Comparison of ENCODE assay signal across 9 mouse cellular contexts in the genomic region with DNA sequence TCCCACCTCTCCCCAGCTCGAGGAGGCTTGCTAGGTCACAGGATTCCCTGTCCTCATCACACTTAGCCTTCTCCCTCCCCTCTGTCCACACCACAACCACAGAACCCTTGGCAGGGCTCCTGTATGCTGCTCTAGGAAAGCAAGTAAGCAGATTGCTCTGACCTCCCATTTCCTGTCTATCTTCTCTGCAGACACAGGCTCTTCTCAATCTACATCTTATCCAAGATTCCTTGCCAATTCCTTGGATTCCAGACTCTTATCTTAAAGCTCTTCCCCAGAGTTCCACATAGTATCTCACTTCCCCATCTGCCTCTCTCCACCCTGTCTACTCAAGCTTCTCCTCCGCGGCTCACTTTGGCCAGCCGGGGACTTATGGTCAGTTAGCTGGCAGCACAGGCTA. TPM values are rescaled to one million over a fixed set of nuclear protein-coding genes. Genes with fewer than 3 reads are reported as not detected.
DNase-seq lines count a peak whose midpoint lies in the region; ATAC-seq and TF ChIP-seq lines count a peak whose summit lies in the region.
"Had no signal": no experiment of that assay in that cellular context is flagged by ENCODE, and none has a peak within 500 bp of the region (broad histone marks: within the 10 kb centered on the region; RNA-seq: fewer than 3 reads in every experiment).

No protein-coding gene starts in this region.

- peak; percentile 19 for DNase-seq in lung, adult 2 months
- no peak for DNase-seq in lung, postnatal 25 days (ENCODE audit: low spot score)
- peak; percentile 26 for DNase-seq in fibroblast of lung, adult 2 months (ENCODE audit: low read depth)
- DNase-seq in liver = peak; percentile 18
- DNase-seq in urinary bladder, adult 18-20 months (ENCODE audit: low spot score in 2 of 2) = no peak
- DNase-seq in thymus, postnatal 25 days = no peak

- H3K36me3 ChIP-seq in small intestine, adult 2 months (ENCODE audit: control insufficient read depth, insufficient read depth, low read length) = peaks cover 20% of the 10 kb centered on the region
- H3K36me3 ChIP-seq in midbrain, embryonic 15.5 days (replicated peaks) = peaks cover 16% of the 10 kb centered on the region

- no peak overlapping the region for H3K4me2 ChIP-seq in midbrain, embryonic 15.5 days

- H3K4me1 ChIP-seq in lung, adult 2 months (ENCODE audit: control insufficient read depth, insufficient read depth, low read length) = peaks cover 17% of the 10 kb centered on the region
- H3K4me1 ChIP-seq in small intestine, adult 2 months (ENCODE audit: control insufficient read depth, insufficient read depth, insufficient read length, low read length) = peaks cover 14% of the 10 kb centered on the region; the same call in 1 of the 2 replicates
- H3K4me1 ChIP-seq in midbrain, embryonic 15.5 days = peaks cover 4% of the 10 kb centered on the region

- TF ChIP-seq POLR2A in lung, adult 2 months (IDR thresholded peaks at IDR 0.05; ENCODE audit: borderline replicate concordance, extremely low read depth, low read depth, low read length) = no peak
- no peak for TF ChIP-seq POLR2A in small intestine, adult 2 months (IDR thresholded peaks at IDR 0.05; ENCODE audit: low read depth, low read length)

- H3K27ac ChIP-seq in small intestine, adult 2 months (ENCODE audit: insufficient read depth, low read depth, low read length) = peak overlapping the region; percentile 33
- no peak overlapping the region for H3K27ac ChIP-seq in midbrain, embryonic 15.5 days

- ATAC-seq in midbrain, embryonic 15.5 days (replicated peaks) = no peak
- ATAC-seq: forebrain, embryonic 14.5 days had no signal

- TF ChIP-seq CTCF in lung, adult 2 months (IDR thresholded peaks at IDR 0.05; ENCODE audit: insufficient read depth, low read length) = no peak
- TF ChIP-seq CTCF in small intestine, adult 2 months (IDR thresholded peaks at IDR 0.05; ENCODE audit: extremely low read depth, insufficient read length, insufficient replicate concordance, low read depth, low read length) = no peak

- no peaks in the 10 kb centered on the region for H3K9me3 ChIP-seq in midbrain, embryonic 15.5 days

- 11% methylated on average over 4 of the region's 4 CpGs for WGBS in lung, adult 2 months
- WGBS in small intestine, adult 2 months = 12% methylated on average over 4 of the region's 4 CpGs
- WGBS in midbrain, embryonic 15.5 days = 77% methylated on average over 4 of the region's 4 CpGs

- H3K4me3 ChIP-seq in lung, adult 2 months (replicated peaks; ENCODE audit: extremely low read depth, low read depth, low read length) = no peak overlapping the region
- H3K4me3 ChIP-seq in small intestine, adult 2 months (ENCODE audit: low read depth, low read length) = no peak overlapping the region
- H3K4me3 ChIP-seq in midbrain, embryonic 15.5 days = no peak overlapping the region

- no peaks in the 10 kb centered on the region for H3K27me3 ChIP-seq in small intestine, adult 2 months (ENCODE audit: control insufficient read depth, insufficient read depth, low read length)
- no peaks in the 10 kb centered on the region for H3K27me3 ChIP-seq in midbrain, embryonic 15.5 days (replicated peaks)

- no peak overlapping the region for H3K9ac ChIP-seq in midbrain, embryonic 15.5 days

RNA-seq across cellular contexts. Expression of gene Synj1, which starts 16.1 kb away (rescaled TPM):
- 35.8 and 42.2 TPM in 2 replicates for polyA plus RNA-seq in lung, adult 2 months (2012; rRNA removed)
- polyA plus RNA-seq in small intestine, adult 2 months (2012; rRNA removed) = 16.4 and 28.4 TPM in 2 replicates
- polyA plus RNA-seq in midbrain, embryonic 15.5 days (2015; fragmentation: Nextera tagmentation; extraction: Ambion mirVana) = 51.7 and 55.3 TPM in 2 replicates

RNA-seq across cellular contexts. Expression of gene Paxbp1, which starts 49.3 kb away (rescaled TPM):
- polyA plus RNA-seq in lung, adult 2 months (2012; rRNA removed) = 12.2 and 21.7 TPM in 2 replicates
- polyA plus RNA-seq in small intestine, adult 2 months (2012; rRNA removed) = 2.9 and 7.3 TPM in 2 replicates
- polyA plus RNA-seq in midbrain, embryonic 15.5 days (2015; fragmentation: Nextera tagmentation; extraction: Ambion mirVana) = 71.4 and 80.7 TPM in 2 replicates

Comparison
In these comparisons a context has a peak if more than half of its experiments do, and no peak if none do; other contexts are left out.
1. DNase-seq: peak in lung, adult 2 months (single experiment), fibroblast of lung, adult 2 months (single experiment) and liver (single experiment); none in lung, postnatal 25 days (single experiment), urinary bladder, adult 18-20 months (0 of 2) and thymus, postnatal 25 days (single experiment).